Mouse (Mus musculus) erythroblast, adult 5-6 weeks (primary cell): ENCODE results near the gene Ints4. TPM values are rescaled to one million over a fixed set of nuclear protein-coding genes. Genes with fewer than 3 reads are reported as not detected.
A peak's percentile ranks its signal among the peaks of the same experiment; 100 is the strongest.

Experiments used
- ATAC-seq: replicated peaks from 2 replicates; pipeline ENCODE4 v1.8.0; 2016; ENCODE audit warnings: moderate number of reproducible peaks, mild to moderate bottlenecking, moderate TSS enrichment, inconsistent platforms; ENCODE audit not compliant: poor library complexity, low FRiP score, severe bottlenecking
- total RNA-seq, 2 experiments: library from RNA; stranded (forward) in 1 of 2; stranded (reverse) in 1 of 2; fragments of 150-400 nt in 1 of 2; fragments of 200-764, 138-1000 nt in 1 of 2; gene quantifications; 2 replicates each; pipeline versions ENCODE4 v1.2.3 to v1.2.4; 2015 to 2017; ENCODE audit warnings: low replicate concordance in 2 of 2

The Ints4 gene
- total RNA-seq, 2 experiments from 2014 or later: 11.2 to 39.2 TPM

DNA sequence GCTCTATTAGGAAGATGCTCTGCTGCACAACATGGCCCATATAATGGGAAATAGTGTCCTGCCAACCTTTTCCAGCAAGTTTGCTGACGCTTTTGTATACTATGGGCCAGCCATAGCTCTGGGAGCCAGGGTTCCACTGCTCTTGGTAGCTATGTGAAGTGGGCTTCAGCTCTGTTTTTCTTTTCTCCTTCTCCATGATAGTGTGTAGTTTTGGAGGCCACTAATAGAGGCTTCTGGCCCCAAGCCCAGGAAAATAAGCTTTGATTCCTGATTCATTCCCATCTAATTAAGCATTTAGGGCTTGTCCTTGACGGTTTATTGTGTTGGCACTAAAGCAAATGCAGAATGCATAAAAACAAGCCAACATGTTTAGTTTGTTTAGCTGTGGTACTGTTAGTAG is 39.2 kb downstream of the Ints4 start:
- ATAC-seq: no peak

GRCm38 (mm10) chr7:97535531-97535930 is 54.8 kb downstream of the Ints4 start:
- no peak for ATAC-seq

DNA sequence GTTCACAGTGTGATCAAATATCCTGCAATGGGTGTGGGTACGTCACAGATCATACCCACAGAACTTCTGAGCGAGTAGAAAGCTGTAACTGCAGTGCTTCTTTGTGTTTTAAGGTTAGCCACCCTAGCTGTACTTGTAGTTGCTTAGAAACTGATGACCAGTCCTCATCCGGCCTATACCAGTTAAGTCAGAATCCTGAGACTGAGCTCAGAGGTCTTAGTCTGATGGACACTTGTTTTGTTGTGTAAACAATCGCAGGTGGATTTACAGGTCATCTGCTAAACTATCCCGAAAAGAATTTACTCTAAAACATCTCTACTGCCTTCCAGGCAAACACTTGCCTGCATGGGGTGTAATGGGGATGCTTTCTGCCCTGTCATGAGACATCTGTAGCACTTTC is 55.8 kb downstream of the Ints4 start:
- ATAC-seq: no peak

- ATAC-seq: no peak
Observed at GRCm38 (mm10) chr7:97546462-97546861, 65.7 kb downstream of the Ints4 start.

DNA sequence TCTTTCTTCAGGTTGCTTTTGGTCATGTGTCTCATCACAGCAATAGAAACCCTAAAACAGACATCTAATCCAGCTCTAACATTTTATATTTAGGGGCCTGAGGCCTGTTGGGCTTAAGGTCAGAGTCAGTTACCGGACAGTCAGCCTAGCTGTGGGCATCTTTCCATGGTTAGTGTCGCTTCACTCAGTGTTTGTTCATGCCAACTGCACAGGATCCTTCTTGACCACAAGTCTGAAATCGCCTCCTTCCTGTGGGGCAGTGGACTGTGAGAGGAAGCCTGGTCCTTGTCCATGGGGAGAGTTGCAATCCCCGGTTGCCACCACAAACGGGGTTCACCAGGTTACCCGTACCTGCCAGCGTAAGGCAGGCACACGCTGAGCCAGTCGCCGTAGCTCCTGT is 68.5 kb downstream of the Ints4 start:
- no peak for ATAC-seq

DNA sequence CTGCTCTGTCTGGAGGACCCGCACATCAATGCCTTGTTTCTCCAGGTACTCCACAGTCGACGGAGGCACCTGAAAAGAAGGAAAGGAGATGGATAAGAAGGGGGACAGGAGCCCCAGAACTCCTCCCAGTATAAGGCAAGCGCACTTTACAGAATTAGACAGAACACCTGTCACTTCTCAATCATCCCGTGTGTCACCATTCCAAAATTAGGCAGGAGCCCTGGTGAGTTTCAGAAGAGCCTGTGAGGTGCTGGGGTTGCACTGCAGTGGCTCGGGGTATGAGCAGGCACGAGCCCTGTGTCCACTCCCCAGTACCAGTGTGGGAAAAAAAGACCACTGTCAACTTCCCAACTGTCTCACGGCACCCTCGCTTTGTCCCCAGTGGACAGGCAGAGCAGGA is 69.9 kb downstream of the Ints4 start:
- no peak for ATAC-seq

DNA sequence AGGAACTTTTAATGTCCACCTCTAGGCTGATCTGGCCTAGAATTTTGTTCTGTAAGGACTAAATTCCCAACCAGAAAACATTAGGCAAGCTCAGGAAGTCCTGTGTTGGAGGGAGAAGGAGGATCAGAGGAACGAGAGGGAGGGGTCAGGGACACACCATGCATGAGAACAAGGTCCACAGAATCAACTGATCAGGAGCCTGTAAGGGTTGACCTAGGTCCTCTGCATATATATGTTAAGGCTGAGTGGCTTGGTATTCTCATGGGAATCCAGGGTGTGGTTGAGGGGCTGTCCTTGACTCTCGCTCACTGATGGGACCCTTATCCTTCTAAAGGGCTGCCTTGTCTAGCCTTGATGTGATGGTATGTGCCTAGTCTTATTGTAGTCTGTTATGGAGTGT is 82.8 kb downstream of the Ints4 start:
- ATAC-seq: no peak

GRCm38 (mm10) chr7:97569372-97569771 is 88.6 kb downstream of the Ints4 start:
- no peak for ATAC-seq

GRCm38 (mm10) chr7:97570389-97570788 is 89.6 kb downstream of the Ints4 start:
- no peak for ATAC-seq

DNA sequence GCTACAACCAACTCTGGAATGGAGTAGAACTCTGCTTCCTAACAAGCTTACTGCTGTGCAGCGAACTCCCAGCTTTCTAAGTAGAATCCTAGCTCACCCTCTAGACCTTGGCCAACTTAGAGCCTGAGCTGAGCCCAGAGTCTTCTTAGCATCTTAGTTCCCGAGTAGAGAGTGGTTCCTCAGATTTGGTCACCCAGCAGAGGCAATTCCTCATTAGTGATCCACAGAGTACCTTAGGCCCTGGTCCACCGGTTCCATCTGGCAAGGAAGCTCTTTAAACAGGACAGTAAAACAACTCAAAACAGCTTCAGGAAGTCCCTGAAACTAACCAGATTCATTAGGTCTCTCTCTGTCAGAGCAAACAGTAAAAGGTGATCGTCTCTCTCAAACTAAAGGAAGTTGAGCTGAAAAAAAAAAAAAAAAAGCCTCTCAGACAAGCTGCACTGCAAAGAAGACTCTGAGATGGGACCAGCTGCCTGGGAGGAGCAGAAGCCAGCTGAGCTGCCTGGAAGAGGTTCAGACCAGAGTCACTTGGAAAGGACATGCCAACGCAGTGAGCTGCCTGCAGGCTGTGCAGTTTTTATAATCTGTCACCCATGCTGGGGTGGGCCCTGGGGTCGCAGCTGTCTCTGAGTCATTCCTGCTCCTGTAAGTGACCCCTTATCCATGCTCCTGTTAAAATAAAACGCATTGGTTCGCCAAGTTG is 97.8 kb downstream of the Ints4 start:
- ATAC-seq: no peak

DNA sequence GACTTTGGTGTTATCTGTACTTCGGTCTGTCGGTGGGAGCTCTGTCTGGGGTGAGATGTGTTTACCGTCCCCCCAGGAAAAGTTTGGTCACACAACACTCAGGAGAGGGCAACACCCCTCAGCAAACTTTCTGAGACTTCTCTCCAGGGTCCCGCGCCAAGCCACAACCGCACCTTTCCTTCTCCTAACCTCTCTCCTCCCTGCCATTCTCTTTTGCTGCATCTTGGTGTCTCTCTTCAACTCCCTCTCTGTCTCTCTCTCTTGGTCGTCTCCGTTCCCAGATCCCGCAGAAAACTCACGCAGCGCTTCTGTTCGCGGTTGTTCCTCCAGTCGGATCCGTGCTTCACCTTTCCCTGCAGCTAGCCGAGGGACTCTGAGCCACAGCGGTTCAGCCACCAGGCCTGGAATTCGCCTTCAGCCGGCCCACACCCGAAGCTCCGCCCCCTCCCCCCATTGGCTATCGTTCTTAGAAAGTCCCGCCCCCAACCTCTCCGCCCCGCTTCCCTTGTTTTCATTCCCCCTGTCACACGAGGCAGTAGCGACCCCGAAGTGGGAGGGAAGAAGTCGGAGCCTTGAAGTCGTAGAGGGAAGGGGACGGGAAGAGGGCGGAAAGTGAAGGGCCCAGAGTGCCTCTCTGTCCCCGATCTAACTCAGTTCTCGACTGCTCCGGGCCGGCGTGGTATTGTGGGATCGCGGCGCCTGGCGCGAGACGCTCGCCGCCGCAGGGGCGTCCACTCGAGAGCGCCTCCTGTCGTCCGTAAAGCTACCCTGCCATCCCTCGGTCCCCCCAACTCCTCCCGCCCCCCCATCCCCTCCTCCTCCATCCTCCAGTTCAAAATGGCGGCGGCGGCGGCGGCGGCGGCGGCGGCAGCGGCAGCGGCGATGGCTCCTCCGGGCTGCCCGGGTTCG is 98.6 kb downstream of the Ints4 start, which contains the start of the genes Aamdc and Rsf1:
Gene Aamdc, minus strand, starts transcription at position 431 of the 909 bp plus-strand sequence.
Gene Rsf1, plus strand, starts transcription at position 823 of the 909 bp plus-strand sequence.
- ATAC-seq: peak; percentile 92

DNA sequence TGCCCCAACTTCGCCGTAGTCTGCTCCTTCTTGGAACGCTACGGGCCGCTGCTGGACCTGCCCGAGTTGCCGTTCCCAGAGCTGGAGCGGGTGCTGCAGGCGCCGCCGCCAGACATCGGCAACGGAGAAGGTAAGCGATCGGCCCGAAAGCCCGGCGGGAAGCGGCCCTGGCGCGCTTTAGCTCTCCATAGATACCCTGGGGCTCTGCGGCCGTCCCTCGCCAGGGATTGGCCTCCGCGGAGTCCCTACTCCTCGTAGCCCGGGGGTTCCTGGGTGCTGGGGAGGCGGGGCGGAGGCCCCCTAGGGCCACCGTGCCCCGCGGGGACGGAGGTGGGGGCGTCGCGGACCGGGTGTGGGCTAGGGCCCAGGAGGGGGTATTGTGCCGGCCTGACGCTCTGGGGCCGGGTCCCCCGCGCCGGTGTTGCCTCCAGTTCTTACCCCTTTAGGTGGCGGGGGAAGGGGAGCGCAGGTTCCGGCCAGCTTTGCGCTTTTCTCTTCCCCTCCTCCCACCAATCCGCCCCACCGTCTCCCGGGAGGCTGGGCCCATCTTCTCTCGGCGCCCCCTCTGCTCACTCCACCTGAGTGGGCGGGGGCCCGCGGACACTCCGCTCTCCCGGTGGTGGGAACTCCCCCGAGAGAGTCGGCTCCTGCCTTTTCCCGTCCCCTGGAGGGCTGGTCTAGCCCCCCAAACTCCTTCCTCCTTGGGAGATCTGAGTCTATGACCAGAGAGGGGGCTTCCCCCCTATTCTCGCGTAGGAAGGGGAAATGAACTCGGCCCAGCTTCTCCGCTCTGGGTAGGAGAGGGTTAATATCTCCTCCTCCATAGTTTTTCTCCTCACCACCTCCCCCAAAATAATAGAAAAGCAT is 99.5 kb downstream of the Ints4 start:
- peak; percentile 24 for ATAC-seq

- ATAC-seq: peak; percentile 62
Observed at GRCm38 (mm10) chr7:97580843-97581214, 100.1 kb downstream of the Ints4 start.

DNA sequence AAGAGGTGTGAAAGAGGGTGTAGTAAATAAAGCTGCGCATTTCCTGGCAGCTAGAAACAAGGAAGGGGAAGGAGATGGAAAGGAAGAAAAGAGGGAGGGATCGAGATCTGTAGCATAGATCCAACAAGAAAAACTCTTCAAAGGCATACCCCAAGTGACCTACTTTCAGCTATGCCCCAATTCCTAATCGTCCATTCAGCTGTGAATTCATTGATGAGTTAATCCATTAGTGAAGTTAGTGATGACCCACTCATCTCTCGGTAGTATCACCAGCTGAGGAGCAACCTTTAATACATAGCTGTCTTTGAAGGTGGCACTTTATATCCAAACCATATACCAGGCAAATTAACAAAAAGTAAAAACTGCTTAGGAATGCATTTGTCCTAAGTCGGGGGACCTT is 107.8 kb downstream of the Ints4 start:
- no peak for ATAC-seq

DNA sequence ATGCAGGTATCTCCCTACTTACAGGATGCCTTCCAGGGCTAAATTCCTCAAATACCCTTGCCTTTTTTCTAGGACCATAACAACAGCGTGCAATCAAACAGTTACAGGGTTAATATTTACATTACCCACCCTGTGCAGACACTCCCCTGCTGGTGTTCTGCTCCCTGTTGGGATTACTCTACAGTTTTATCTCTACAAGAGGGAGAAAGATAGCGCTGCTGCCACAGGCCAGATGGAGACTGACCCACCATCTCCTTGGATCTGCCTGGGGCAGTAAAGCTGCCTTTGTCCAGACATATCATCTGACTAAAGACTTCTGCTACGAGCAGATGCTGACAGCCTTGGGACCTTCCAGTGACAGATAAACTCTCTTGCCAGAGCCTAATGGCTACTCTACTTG is 109.7 kb downstream of the Ints4 start:
- no peak for ATAC-seq

Other genes starting within 250 kb of the Ints4 start
- 0.38 TPM in 1 of 2 replicates, not detected in the other for gene Usp35, start 148.9 kb upstream of the Ints4 start, total RNA-seq (2015; ENCODE audit: low replicate concordance)
- gene Usp35, start 148.9 kb upstream of the Ints4 start, total RNA-seq (2017; ENCODE audit: low replicate concordance): 0.26 and 0.28 TPM in 2 replicates
- 0.42 TPM in 1 of 2 replicates, not detected in the other for gene Kctd21, start 148.6 kb upstream of the Ints4 start, total RNA-seq (2015; ENCODE audit: low replicate concordance)
- gene Kctd21, start 148.6 kb upstream of the Ints4 start, total RNA-seq (2017; ENCODE audit: low replicate concordance): 0.14 and 0.43 TPM in 2 replicates
- gene Alg8, start 109.3 kb upstream of the Ints4 start, total RNA-seq (2015; ENCODE audit: low replicate concordance): 9.4 and 25.7 TPM in 2 replicates
- gene Alg8, start 109.3 kb upstream of the Ints4 start, total RNA-seq (2017; ENCODE audit: low replicate concordance): 2.9 and 10.2 TPM in 2 replicates
- gene Ndufc2, start 81.0 kb upstream of the Ints4 start, total RNA-seq (2015; ENCODE audit: low replicate concordance): 53.5 and 57.6 TPM in 2 replicates
- 20.5 and 80.0 TPM in 2 replicates for gene Ndufc2, start 81.0 kb upstream of the Ints4 start, total RNA-seq (2017; ENCODE audit: low replicate concordance)
- gene Thrsp, start 63.2 kb upstream of the Ints4 start, total RNA-seq (2015; ENCODE audit: low replicate concordance): not detected in 2 replicates
- gene Thrsp, start 63.2 kb upstream of the Ints4 start, total RNA-seq (2017; ENCODE audit: low replicate concordance): not detected in 2 replicates
- gene Kctd14, start 29.6 kb upstream of the Ints4 start, total RNA-seq (2015; ENCODE audit: low replicate concordance): 26.1 and 51.9 TPM in 2 replicates
- gene Kctd14, start 29.6 kb upstream of the Ints4 start, total RNA-seq (2017; ENCODE audit: low replicate concordance): 22.4 and 34.0 TPM in 2 replicates
- 5.2 and 6.1 TPM in 2 replicates for gene Aamdc, start 98.5 kb downstream of the Ints4 start, total RNA-seq (2015; ENCODE audit: low replicate concordance)
- gene Aamdc, start 98.5 kb downstream of the Ints4 start, total RNA-seq (2017; ENCODE audit: low replicate concordance): 1.0 and 1.7 TPM in 2 replicates
- 11.0 and 14.0 TPM in 2 replicates for gene Rsf1, start 98.9 kb downstream of the Ints4 start, total RNA-seq (2015; ENCODE audit: low replicate concordance)
- gene Rsf1, start 98.9 kb downstream of the Ints4 start, total RNA-seq (2017; ENCODE audit: low replicate concordance): 21.8 and 27.5 TPM in 2 replicates
- 10.2 and 28.0 TPM in 2 replicates for gene Clns1a, start 215.7 kb downstream of the Ints4 start, total RNA-seq (2015; ENCODE audit: low replicate concordance)
- 27.5 and 32.1 TPM in 2 replicates for gene Clns1a, start 215.7 kb downstream of the Ints4 start, total RNA-seq (2017; ENCODE audit: low replicate concordance)